Mouse (Mus musculus) forebrain, embryonic 12.5 days (tissue): Measurements from ENCODE around the gene Mlh1. TPM values are rescaled to one million over a fixed set of nuclear protein-coding genes. Genes with fewer than 3 reads are reported as not detected.
A peak's percentile ranks its signal among the peaks of the same experiment; 100 is the strongest.

Experiments used
- ATAC-seq: fragments of 200-750 bp; cut with Nextera tagmentation; 2 replicates; pipeline ENCODE4 v1.8.0; 2017; ENCODE audit warnings: moderate TSS enrichment; ENCODE audit not compliant: low FRiP score
- H3K27ac ChIP-seq: fragments of 300-500 bp; sonication (generic); 2 replicates; pipeline ENCODE4 v1.5.1; 2016; ENCODE audit warnings: mild to moderate bottlenecking
- H3K27me3 ChIP-seq: fragments of 300-500 bp; sonication (generic); 2 replicates; pipeline ENCODE4 v1.6.1; 2016; ENCODE audit warnings: mild to moderate bottlenecking
- H3K36me3 ChIP-seq: fragments of 300-500 bp; sonication (generic); replicated peaks from 2 replicates; pipeline ENCODE4 v1.6.1; 2016; ENCODE audit warnings: mild to moderate bottlenecking
- H3K4me1 ChIP-seq: fragments of 300-500 bp; sonication (generic); 2 replicates; pipeline ENCODE4 v1.6.1; 2016
- H3K4me2 ChIP-seq: fragments of 300-500 bp; sonication (generic); 2 replicates; pipeline ENCODE4 v1.6.1; 2016; ENCODE audit warnings: mild to moderate bottlenecking, moderate library complexity
- H3K4me3 ChIP-seq: fragments of 300-500 bp; sonication (generic); replicated peaks from 2 replicates; pipeline ENCODE4 v1.5.1; 2016; ENCODE audit warnings: mild to moderate bottlenecking
- H3K9ac ChIP-seq: fragments of 300-500 bp; sonication (generic); 2 replicates; pipeline ENCODE4 v1.6.1; 2016; ENCODE audit warnings: mild to moderate bottlenecking
- H3K9me3 ChIP-seq: fragments of 300-500 bp; sonication (generic); 2 replicates; pipeline ENCODE4 v1.6.1; 2016
- WGBS: fragments of 180-500 bp; shearing (Covaris S2); methylation state at CpG from one replicate; pipeline ENCODE4 v1.1.7; 2016; 5-methylcytosine and 5-hydroxymethylcytosine counted together
- polyA plus RNA-seq: library from polyadenylated mRNA; unstranded; fragments of >200 nt; fragmentation: Nextera tagmentation; extraction: Ambion mirVana; gene quantifications from 2 replicates; pipeline ENCODE4 v1.2.1, GENCODE M21; 2016

Gene Mlh1
- 49.3 and 53.3 TPM in 2 replicates for polyA plus RNA-seq

GRCm38 (mm10) chr9:111271434-111272160 is at the start of gene Mlh1, which contains the start of gene Epm2aip1:
Gene Mlh1, minus strand, starts transcription at chr9:111271791.
Gene Epm2aip1, plus strand, starts transcription at chr9:111271929.
- H3K9ac ChIP-seq: peak within 1 kb of the TSS; percentile 91
- H3K4me3 ChIP-seq: peak within 1 kb of the TSS; percentile 76
- peaks cover 19% of the 10 kb centered on the region for H3K36me3 ChIP-seq
- peak; percentile 99 for ATAC-seq
- peak within 1 kb of the TSS; percentile 95 for H3K27ac ChIP-seq
- under 1% methylated on average over 64 of the region's 64 CpGs for WGBS
- peak within 1 kb of the TSS; percentile 86 for H3K4me2 ChIP-seq
- H3K9me3 ChIP-seq: no peaks in the 10 kb centered on the region
- no peaks in the 10 kb centered on the region for H3K27me3 ChIP-seq
- peaks cover 45% of the 10 kb centered on the region for H3K4me1 ChIP-seq

DNA sequence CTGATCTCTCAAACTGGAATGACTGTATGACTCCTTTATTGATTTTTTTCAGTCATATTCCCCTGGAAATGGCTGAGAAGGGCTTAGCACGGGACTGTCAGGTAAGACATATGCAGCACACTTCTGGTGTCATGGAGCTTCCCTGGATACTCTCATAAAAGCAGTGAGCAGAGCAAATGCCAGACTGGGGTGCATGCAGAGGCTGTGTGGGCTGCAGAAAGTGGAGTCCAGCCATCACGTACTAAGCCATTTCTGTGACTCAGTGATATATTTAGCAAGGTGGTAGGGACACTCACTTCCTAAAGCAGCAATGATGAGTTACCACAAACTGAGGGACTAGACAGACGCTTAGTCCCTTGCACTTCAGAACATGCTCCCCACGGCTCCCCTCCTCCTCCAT is 49.3 kb upstream of the Mlh1 start:
- no peak for ATAC-seq
- Histone ChIP-seq H3K36me3 (no peaks in the 10 kb centered on the region), H3K27ac (no peak overlapping the region), H3K4me1 (no peaks in the 10 kb centered on the region), H3K4me2 (no peak overlapping the region), H3K27me3 (no peaks in the 10 kb centered on the region), H3K4me3 (no peak overlapping the region), H3K9me3 (no peaks in the 10 kb centered on the region), H3K9ac (no peak overlapping the region)
- 83% methylated on average over 4 of the region's 4 CpGs for WGBS

- H3K9me3 ChIP-seq: no peaks in the 10 kb centered on the region
- no peak for ATAC-seq
- no peak overlapping the region for H3K4me3 ChIP-seq
- peaks cover 18% of the 10 kb centered on the region for H3K4me1 ChIP-seq
- no peaks in the 10 kb centered on the region for H3K36me3 ChIP-seq
- H3K9ac ChIP-seq: no peak overlapping the region
- H3K27ac ChIP-seq: no peak overlapping the region
- H3K4me2 ChIP-seq: no peak overlapping the region
- peaks cover 52% of the 10 kb centered on the region for H3K27me3 ChIP-seq
- WGBS: 38% methylated on average over 5 of the region's 5 CpGs
Measured at GRCm38 (mm10) chr9:111314219-111314618, 42.6 kb upstream of the Mlh1 start.

DNA sequence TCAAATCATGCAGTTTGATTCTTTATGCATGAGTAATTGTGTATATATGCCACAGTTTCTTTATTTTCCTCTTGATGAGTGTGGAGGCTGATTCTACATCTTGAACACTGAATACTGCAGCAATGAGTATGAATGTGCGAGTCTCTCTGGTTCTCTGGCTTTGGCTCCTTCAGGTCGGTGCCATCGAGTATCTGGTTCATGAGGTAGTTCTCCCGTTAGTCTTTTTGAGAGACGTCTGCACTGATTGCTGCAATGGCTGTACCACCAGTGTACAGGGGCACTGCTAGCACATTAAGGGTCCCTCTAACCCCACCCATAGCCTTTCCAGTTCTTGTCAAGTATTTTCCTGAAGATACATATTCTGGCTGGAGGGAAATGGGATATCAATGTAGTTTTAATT is 42.2 kb upstream of the Mlh1 start:
- Histone ChIP-seq H3K4me2 (no peak overlapping the region), H3K4me1 (peaks cover 18% of the 10 kb centered on the region), H3K27ac (no peak overlapping the region), H3K9ac (no peak overlapping the region), H3K4me3 (no peak overlapping the region), H3K36me3 (no peaks in the 10 kb centered on the region), H3K27me3 (peaks cover 56% of the 10 kb centered on the region), H3K9me3 (no peaks in the 10 kb centered on the region)
- 28% methylated on average over 5 of the region's 5 CpGs for WGBS
- no peak for ATAC-seq

- no peak overlapping the region for H3K27ac ChIP-seq
- H3K36me3 ChIP-seq: no peaks in the 10 kb centered on the region
- no peak overlapping the region for H3K9ac ChIP-seq
- WGBS: 13% methylated on average over 5 of the region's 6 CpGs
- H3K4me3 ChIP-seq: no peak overlapping the region
- H3K27me3 ChIP-seq: peaks cover 57% of the 10 kb centered on the region
- peaks cover 18% of the 10 kb centered on the region for H3K4me1 ChIP-seq
- no peaks in the 10 kb centered on the region for H3K9me3 ChIP-seq
- H3K4me2 ChIP-seq: no peak overlapping the region
- no peak for ATAC-seq
Measured at GRCm38 (mm10) chr9:111313299-111313698, 41.7 kb upstream of the Mlh1 start.

GRCm38 (mm10) chr9:111312442-111313141 is 41.0 kb upstream of the Mlh1 start:
- Histone ChIP-seq H3K36me3 (no peaks in the 10 kb centered on the region), H3K27me3 (peaks cover 57% of the 10 kb centered on the region), H3K9ac (peak overlapping the region; percentile 45), H3K27ac (no peak overlapping the region), H3K9me3 (no peaks in the 10 kb centered on the region), H3K4me2 (peak overlapping the region; percentile 87), H3K4me1 (peaks cover 18% of the 10 kb centered on the region), H3K4me3 (peak overlapping the region; percentile 55)
- under 1% methylated on average over 45 of the region's 59 CpGs for WGBS
- peak; percentile 75 for ATAC-seq

- Histone ChIP-seq H3K9ac (peak overlapping the region; percentile 45), H3K27ac (no peak overlapping the region), H3K4me2 (peak overlapping the region; percentile 87), H3K36me3 (no peaks in the 10 kb centered on the region), H3K4me3 (peak overlapping the region; percentile 55), H3K4me1 (peaks cover 18% of the 10 kb centered on the region), H3K27me3 (peaks cover 57% of the 10 kb centered on the region), H3K9me3 (no peaks in the 10 kb centered on the region)
- WGBS: 1% methylated on average over 72 of the region's 98 CpGs
- peak; percentile 65 for ATAC-seq
Measured at GRCm38 (mm10) chr9:111311843-111312441, 40.4 kb upstream of the Mlh1 start.

- Histone ChIP-seq H3K4me3 (peak within 1 kb of the TSS; percentile 55), H3K9me3 (no peaks in the 10 kb centered on the region), H3K4me1 (peaks cover 18% of the 10 kb centered on the region), H3K36me3 (no peaks in the 10 kb centered on the region), H3K27ac (no peak within 1 kb of the TSS), H3K27me3 (peaks cover 57% of the 10 kb centered on the region), H3K9ac (peak within 1 kb of the TSS; percentile 45), H3K4me2 (peak within 1 kb of the TSS; percentile 87)
- WGBS: 8% methylated on average over 62 of the region's 72 CpGs
- peak; percentile 45 for ATAC-seq
Measured at GRCm38 (mm10) chr9:111311031-111311842, 39.6 kb upstream of the Mlh1 start, which contains the start of gene Trank1. Gene Trank1, plus strand, starts transcription at chr9:111311739.

GRCm38 (mm10) chr9:111306142-111306541 is 34.6 kb upstream of the Mlh1 start:
- 85% methylated on average over 7 of the region's 7 CpGs for WGBS
- Histone ChIP-seq H3K9ac (no peak overlapping the region), H3K4me3 (no peak overlapping the region), H3K9me3 (no peaks in the 10 kb centered on the region), H3K36me3 (no peaks in the 10 kb centered on the region), H3K4me2 (no peak overlapping the region), H3K27ac (no peak overlapping the region), H3K4me1 (0 out of 2 replicates have a peak, but pooled peaks cover under 1% of the 10 kb centered on the region), H3K27me3 (peaks cover 20% of the 10 kb centered on the region)
- no peak for ATAC-seq

DNA sequence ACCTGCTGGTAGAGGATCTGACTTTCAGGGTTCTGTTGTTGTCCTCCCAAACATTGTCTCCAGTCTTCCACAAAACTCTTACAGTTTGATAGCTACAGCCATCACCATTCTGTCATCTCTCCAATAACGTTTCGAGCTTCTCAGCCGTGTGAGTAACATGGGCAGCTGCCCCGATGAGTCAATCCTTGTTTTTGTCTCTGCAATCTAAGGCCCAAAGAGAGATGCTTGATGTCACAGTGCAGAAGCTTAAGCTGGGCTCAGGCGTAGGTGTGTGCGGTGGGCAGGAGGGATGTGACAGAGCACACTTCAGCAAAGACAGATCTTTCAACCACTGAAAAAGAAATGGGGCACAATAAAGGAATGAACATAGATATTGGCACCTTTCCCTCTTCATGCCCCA is 32.4 kb upstream of the Mlh1 start:
- no peak for ATAC-seq
- no peak overlapping the region for H3K9ac ChIP-seq
- H3K4me2 ChIP-seq: no peak overlapping the region
- no peaks in the 10 kb centered on the region for H3K9me3 ChIP-seq
- peaks cover 3% of the 10 kb centered on the region; the same call in 1 of the 2 replicates for H3K27me3 ChIP-seq
- 91% methylated on average over 6 of the region's 6 CpGs for WGBS
- no peak overlapping the region for H3K4me3 ChIP-seq
- H3K27ac ChIP-seq: no peak overlapping the region
- no peaks in the 10 kb centered on the region for H3K4me1 ChIP-seq
- H3K36me3 ChIP-seq: no peaks in the 10 kb centered on the region

- H3K4me1 ChIP-seq: no peaks in the 10 kb centered on the region
- ATAC-seq: no peak
- no peaks in the 10 kb centered on the region for H3K36me3 ChIP-seq
- H3K27ac ChIP-seq: no peak overlapping the region
- no peak overlapping the region for H3K4me2 ChIP-seq
- H3K9ac ChIP-seq: no peak overlapping the region
- no peaks in the 10 kb centered on the region for H3K27me3 ChIP-seq
- H3K9me3 ChIP-seq: no peaks in the 10 kb centered on the region
- no peak overlapping the region for H3K4me3 ChIP-seq
- WGBS: 66% methylated on average over 12 of the region's 12 CpGs
Measured at GRCm38 (mm10) chr9:111302196-111302831, 30.7 kb upstream of the Mlh1 start.
